Mouse (Mus musculus): ENCODE data around the gene Fam160b1.
A peak's percentile ranks its signal among the peaks of the same experiment; 100 is the strongest.

Gene Fam160b1

GRCm38 (mm10) chr19:57411375-57412196 lies 51.1 kb downstream of the Fam160b1 start:
- peak; percentile 44 for DNase-seq (ENCODE audit: low read depth, low spot score)
- Histone ChIP-seq H3K27me3 (ENCODE audit: control insufficient read depth, insufficient read depth, low read length, poor library complexity, severe bottlenecking) (no peaks in the 10 kb centered on the region), H3K36me3 (ENCODE audit: control insufficient read depth, insufficient read depth, low read length, poor library complexity, severe bottlenecking) (no peaks in the 10 kb centered on the region)

- DNase-seq (ENCODE audit: low read depth, low spot score), result no peak
- no peaks in the 10 kb centered on the region for H3K36me3 ChIP-seq (ENCODE audit: control insufficient read depth, insufficient read depth, low read length, poor library complexity, severe bottlenecking)
These were observed 52.7 kb downstream of the Fam160b1 start for GRCm38 (mm10) chr19:57413170-57413569.

GRCm38 (mm10) chr19:57413918-57414317 lies 53.4 kb downstream of the Fam160b1 start:
- H3K27me3 ChIP-seq (ENCODE audit: control insufficient read depth, insufficient read depth, low read length, poor library complexity, severe bottlenecking), result no peaks in the 10 kb centered on the region
- DNase-seq (ENCODE audit: low read depth, low spot score), result peak; percentile 36
- H3K36me3 ChIP-seq (ENCODE audit: control insufficient read depth, insufficient read depth, low read length, poor library complexity, severe bottlenecking), result no peaks in the 10 kb centered on the region

More at GRCm38 (mm10) chr19:57413170-57413569, 52.7 kb downstream of the Fam160b1 start:
- no peaks in the 10 kb centered on the region for H3K27me3 ChIP-seq (ENCODE audit: control insufficient read depth, insufficient read depth, low read length, poor library complexity, severe bottlenecking)

- H3K27me3 ChIP-seq (ENCODE audit: control insufficient read depth, insufficient read depth, low read length, poor library complexity, severe bottlenecking), result no peaks in the 10 kb centered on the region
- no peak for DNase-seq (ENCODE audit: low read depth, low spot score)
- H3K36me3 ChIP-seq (ENCODE audit: control insufficient read depth, insufficient read depth, low read length, poor library complexity, severe bottlenecking), result no peaks in the 10 kb centered on the region
These were observed 54.7 kb downstream of the Fam160b1 start for GRCm38 (mm10) chr19:57415031-57415807.

- Histone ChIP-seq H3K36me3 (ENCODE audit: control insufficient read depth, insufficient read depth, low read length, poor library complexity, severe bottlenecking) (no peaks in the 10 kb centered on the region), H3K27me3 (ENCODE audit: control insufficient read depth, insufficient read depth, low read length, poor library complexity, severe bottlenecking) (no peaks in the 10 kb centered on the region)
- no peak for DNase-seq (ENCODE audit: low read depth, low spot score)
These were observed 57.5 kb downstream of the Fam160b1 start for GRCm38 (mm10) chr19:57417800-57418580.

- DNase-seq (ENCODE audit: low read depth, low spot score), result no peak
- Histone ChIP-seq H3K27me3 (ENCODE audit: control insufficient read depth, insufficient read depth, low read length, poor library complexity, severe bottlenecking) (no peaks in the 10 kb centered on the region), H3K36me3 (ENCODE audit: control insufficient read depth, insufficient read depth, low read length, poor library complexity, severe bottlenecking) (no peaks in the 10 kb centered on the region)
These were observed 62.9 kb downstream of the Fam160b1 start for GRCm38 (mm10) chr19:57423402-57423801.

- H3K27me3 ChIP-seq (ENCODE audit: control insufficient read depth, insufficient read depth, low read length, poor library complexity, severe bottlenecking), result no peaks in the 10 kb centered on the region
- DNase-seq (ENCODE audit: low read depth, low spot score), result no peak
These were observed 64.8 kb downstream of the Fam160b1 start for GRCm38 (mm10) chr19:57425296-57425695.

GRCm38 (mm10) chr19:57426841-57427240 lies 66.4 kb downstream of the Fam160b1 start:
- no peak for DNase-seq (ENCODE audit: low read depth, low spot score)
- H3K27me3 ChIP-seq (ENCODE audit: control insufficient read depth, insufficient read depth, low read length, poor library complexity, severe bottlenecking), result 0 out of 2 replicates have a peak, but pooled peaks cover under 1% of the 10 kb centered on the region
- no peaks in the 10 kb centered on the region for H3K36me3 ChIP-seq (ENCODE audit: control insufficient read depth, insufficient read depth, low read length, poor library complexity, severe bottlenecking)

More at GRCm38 (mm10) chr19:57425296-57425695, 64.8 kb downstream of the Fam160b1 start:
- H3K36me3 ChIP-seq (ENCODE audit: control insufficient read depth, insufficient read depth, low read length, poor library complexity, severe bottlenecking), result no peaks in the 10 kb centered on the region

GRCm38 (mm10) chr19:57427756-57428438 lies 67.4 kb downstream of the Fam160b1 start:
- Histone ChIP-seq H3K27me3 (ENCODE audit: control insufficient read depth, insufficient read depth, low read length, poor library complexity, severe bottlenecking) (0 out of 2 replicates have a peak, but pooled peaks cover 1% of the 10 kb centered on the region), H3K36me3 (ENCODE audit: control insufficient read depth, insufficient read depth, low read length, poor library complexity, severe bottlenecking) (no peaks in the 10 kb centered on the region)
- no peak for DNase-seq (ENCODE audit: low read depth, low spot score)

- DNase-seq (ENCODE audit: low read depth, low spot score), result no peak
- Histone ChIP-seq H3K36me3 (ENCODE audit: control insufficient read depth, insufficient read depth, low read length, poor library complexity, severe bottlenecking) (no peaks in the 10 kb centered on the region), H3K27me3 (ENCODE audit: control insufficient read depth, insufficient read depth, low read length, poor library complexity, severe bottlenecking) (0 out of 2 replicates have a peak, but pooled peaks cover 1% of the 10 kb centered on the region)
These were observed 68.2 kb downstream of the Fam160b1 start for GRCm38 (mm10) chr19:57428641-57429040.

GRCm38 (mm10) chr19:57429926-57430325 lies 69.4 kb downstream of the Fam160b1 start:
- Histone ChIP-seq H3K36me3 (ENCODE audit: control insufficient read depth, insufficient read depth, low read length, poor library complexity, severe bottlenecking) (no peaks in the 10 kb centered on the region), H3K27me3 (ENCODE audit: control insufficient read depth, insufficient read depth, low read length, poor library complexity, severe bottlenecking) (0 out of 2 replicates have a peak, but pooled peaks cover 1% of the 10 kb centered on the region)
- no peak for DNase-seq (ENCODE audit: low read depth, low spot score)

GRCm38 (mm10) chr19:57431476-57431875 lies 71.0 kb downstream of the Fam160b1 start:
- Histone ChIP-seq H3K27me3 (ENCODE audit: control insufficient read depth, insufficient read depth, low read length, poor library complexity, severe bottlenecking) (0 out of 2 replicates have a peak, but pooled peaks cover 1% of the 10 kb centered on the region), H3K36me3 (ENCODE audit: control insufficient read depth, insufficient read depth, low read length, poor library complexity, severe bottlenecking) (no peaks in the 10 kb centered on the region)
- no peak for DNase-seq (ENCODE audit: low read depth, low spot score)

- no peaks in the 10 kb centered on the region for H3K36me3 ChIP-seq (ENCODE audit: control insufficient read depth, insufficient read depth, low read length, poor library complexity, severe bottlenecking)
- no peak for DNase-seq (ENCODE audit: low read depth, low spot score)
- H3K27me3 ChIP-seq (ENCODE audit: control insufficient read depth, insufficient read depth, low read length, poor library complexity, severe bottlenecking), result 0 out of 2 replicates have a peak, but pooled peaks cover 1% of the 10 kb centered on the region
These were observed 73.5 kb downstream of the Fam160b1 start for GRCm38 (mm10) chr19:57434024-57434423.

- Histone ChIP-seq H3K36me3 (ENCODE audit: control insufficient read depth, insufficient read depth, low read length, poor library complexity, severe bottlenecking) (no peaks in the 10 kb centered on the region), H3K27me3 (ENCODE audit: control insufficient read depth, insufficient read depth, low read length, poor library complexity, severe bottlenecking) (0 out of 2 replicates have a peak, but pooled peaks cover 1% of the 10 kb centered on the region)
- no peak for DNase-seq (ENCODE audit: low read depth, low spot score)
These were observed 76.1 kb downstream of the Fam160b1 start for GRCm38 (mm10) chr19:57436586-57437021.

All from splenic B cell, adult 2 months (primary cell).